Mouse (Mus musculus): ENCODE results near the gene Casp14. TPM values are rescaled to one million over a fixed set of nuclear protein-coding genes. Genes with fewer than 3 reads are reported as not detected.
"Not testable (repeated sequence)": the region's sequence is repeated elsewhere in the genome, so short reads cannot be mapped to it uniquely, and the experiment has no call there.

Casp14 gene
- polyA plus RNA-seq, 1 experiment from 2014 or later: not detected

DNA sequence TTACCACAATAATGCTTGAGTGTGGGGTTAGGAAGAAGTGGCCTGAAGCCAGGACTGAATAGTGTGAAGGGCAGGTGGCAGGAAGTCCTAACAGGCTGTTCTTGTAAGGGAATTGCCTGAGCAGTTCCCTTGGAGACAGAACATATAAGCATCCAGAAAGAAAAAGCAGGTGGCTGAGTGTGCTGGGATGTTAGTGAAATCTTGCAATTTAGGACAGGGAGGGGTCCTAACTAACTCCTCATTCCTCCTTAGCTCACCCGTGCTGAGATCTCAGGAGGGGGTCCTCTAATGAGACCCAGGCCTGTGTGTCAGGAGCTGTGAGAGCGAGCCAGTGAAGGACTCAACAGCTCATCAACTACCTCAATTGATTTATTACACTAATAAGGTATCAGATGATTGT is 5.3 kb upstream of the Casp14 start:
- no peak for ATAC-seq (ENCODE audit: low FRiP score, low read depth)
- Histone ChIP-seq H3K9me3 (no peaks in the 10 kb centered on the region), H3K4me3 (no peak overlapping the region), H3K27me3 (replicated peaks) (no peaks in the 10 kb centered on the region), H3K4me2 (replicated peaks) (no peak overlapping the region), H3K27ac (no peak overlapping the region), H3K36me3 (no peaks in the 10 kb centered on the region), H3K4me1 (no peaks in the 10 kb centered on the region), H3K9ac (no peak overlapping the region)
- WGBS: 14% methylated on average over 2 of the region's 2 CpGs

DNA sequence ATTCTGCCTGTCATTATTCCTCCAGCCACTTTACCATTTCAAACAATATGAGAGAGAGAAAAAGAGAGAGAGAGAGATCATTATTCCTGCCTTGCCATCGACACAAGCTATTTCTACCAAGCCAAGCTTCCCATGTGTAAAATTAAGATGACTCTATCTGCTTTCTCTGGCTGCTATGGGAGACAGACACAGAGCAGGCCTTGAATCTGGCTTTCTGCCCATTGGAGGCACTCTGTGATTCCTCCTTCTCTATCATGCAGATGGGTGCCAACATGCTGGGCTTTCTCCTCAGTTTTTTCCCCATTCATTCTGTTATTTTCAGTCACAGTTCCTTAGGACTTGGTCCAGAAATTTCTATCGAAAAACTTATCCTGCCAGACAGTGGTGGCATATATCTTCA is 4.6 kb upstream of the Casp14 start:
- Histone ChIP-seq H3K4me1 (no peaks in the 10 kb centered on the region), H3K36me3 (no peaks in the 10 kb centered on the region), H3K27ac (no peak overlapping the region), H3K4me3 (no peak overlapping the region), H3K9ac (no peak overlapping the region), H3K27me3 (replicated peaks) (no peaks in the 10 kb centered on the region), H3K4me2 (replicated peaks) (no peak overlapping the region), H3K9me3 (no peaks in the 10 kb centered on the region)
- ATAC-seq (ENCODE audit: low FRiP score, low read depth): no peak
- WGBS: 67% methylated on average over 2 of the region's 2 CpGs

DNA sequence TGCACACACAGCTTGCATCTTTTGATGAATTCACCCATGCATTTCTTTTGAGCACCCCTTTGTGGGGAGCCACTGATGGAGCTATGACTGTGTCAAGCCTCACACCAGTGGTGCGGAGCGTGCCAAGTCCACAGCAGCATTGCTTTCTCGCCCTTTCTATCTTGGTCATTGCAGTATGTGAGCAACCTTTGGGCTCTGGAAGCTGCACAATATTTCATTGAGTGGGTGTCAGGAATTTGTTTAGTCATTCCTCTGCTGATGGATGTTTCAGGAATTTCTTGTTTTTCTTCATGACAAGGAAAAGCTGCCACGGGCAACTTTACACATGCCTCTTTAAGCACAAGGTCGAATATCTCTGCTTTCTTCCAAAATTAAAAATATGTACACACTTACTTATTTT is 3.9 kb upstream of the Casp14 start:
- ATAC-seq (ENCODE audit: low FRiP score, low read depth): no peak
- no peak overlapping the region for H3K27ac ChIP-seq
- H3K4me3 ChIP-seq: no peak overlapping the region
- H3K9me3 ChIP-seq: no peaks in the 10 kb centered on the region
- H3K4me1 ChIP-seq: no peaks in the 10 kb centered on the region
- H3K4me2 ChIP-seq (replicated peaks): no peak overlapping the region
- no peaks in the 10 kb centered on the region for H3K36me3 ChIP-seq
- no peaks in the 10 kb centered on the region for H3K27me3 ChIP-seq (replicated peaks)
- H3K9ac ChIP-seq: no peak overlapping the region
- WGBS: 90% methylated on average over 5 of the region's 5 CpGs

DNA sequence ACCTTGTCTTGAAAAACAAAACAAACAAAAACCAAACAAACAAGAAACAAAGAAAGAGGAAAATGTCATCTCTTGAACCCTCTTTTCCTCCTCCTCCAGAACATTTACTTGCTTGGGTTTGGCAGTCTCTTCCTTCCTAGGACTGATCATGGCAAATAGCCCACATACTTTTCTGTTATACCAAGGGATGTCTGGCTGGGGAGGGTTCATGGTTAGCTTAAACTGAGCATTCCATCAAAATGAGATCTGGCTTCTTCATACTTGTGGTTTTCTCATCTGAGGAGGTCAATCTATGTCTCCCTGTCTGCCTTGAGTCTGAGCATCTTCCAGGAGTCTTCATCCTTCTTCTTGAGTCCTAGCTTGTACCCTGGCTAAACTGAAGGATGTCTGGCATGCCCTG is 1.9 kb downstream of the Casp14 start:
- Histone ChIP-seq H3K4me3 (no peak overlapping the region), H3K27ac (no peak overlapping the region), H3K9me3 (no peaks in the 10 kb centered on the region), H3K9ac (no peak overlapping the region), H3K4me1 (no peaks in the 10 kb centered on the region), H3K27me3 (replicated peaks) (no peaks in the 10 kb centered on the region), H3K4me2 (replicated peaks) (no peak overlapping the region), H3K36me3 (no peaks in the 10 kb centered on the region)
- ATAC-seq (ENCODE audit: low FRiP score, low read depth): no peak

DNA sequence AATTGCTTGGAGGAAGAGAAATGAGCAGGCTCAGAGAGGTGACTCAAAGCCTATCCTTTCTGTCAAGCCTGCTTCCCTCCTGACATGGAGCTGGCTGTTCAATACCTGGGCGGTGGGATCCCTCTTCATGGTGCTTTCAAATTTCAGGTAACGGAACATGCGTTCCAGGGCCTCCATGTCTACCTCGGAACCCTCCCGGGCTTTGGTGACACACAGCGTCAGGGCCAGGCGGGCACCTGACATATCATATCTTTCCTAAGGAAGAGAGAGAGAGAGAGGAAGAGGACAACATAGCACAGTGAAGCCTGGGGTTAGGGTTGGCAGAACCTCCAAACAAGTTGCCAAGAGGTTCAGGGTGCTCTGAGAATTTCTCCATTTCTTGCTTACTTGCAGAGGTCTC is 2.9 kb downstream of the Casp14 start:
- no peak overlapping the region for H3K4me3 ChIP-seq
- no peaks in the 10 kb centered on the region for H3K9me3 ChIP-seq
- H3K9ac ChIP-seq: no peak overlapping the region
- no peak overlapping the region for H3K4me2 ChIP-seq (replicated peaks)
- H3K4me1 ChIP-seq: no peaks in the 10 kb centered on the region
- 96% methylated on average over 7 of the region's 7 CpGs for WGBS
- H3K36me3 ChIP-seq: no peaks in the 10 kb centered on the region
- ATAC-seq (ENCODE audit: low FRiP score, low read depth): no peak
- no peak overlapping the region for H3K27ac ChIP-seq
- no peaks in the 10 kb centered on the region for H3K27me3 ChIP-seq (replicated peaks)

DNA sequence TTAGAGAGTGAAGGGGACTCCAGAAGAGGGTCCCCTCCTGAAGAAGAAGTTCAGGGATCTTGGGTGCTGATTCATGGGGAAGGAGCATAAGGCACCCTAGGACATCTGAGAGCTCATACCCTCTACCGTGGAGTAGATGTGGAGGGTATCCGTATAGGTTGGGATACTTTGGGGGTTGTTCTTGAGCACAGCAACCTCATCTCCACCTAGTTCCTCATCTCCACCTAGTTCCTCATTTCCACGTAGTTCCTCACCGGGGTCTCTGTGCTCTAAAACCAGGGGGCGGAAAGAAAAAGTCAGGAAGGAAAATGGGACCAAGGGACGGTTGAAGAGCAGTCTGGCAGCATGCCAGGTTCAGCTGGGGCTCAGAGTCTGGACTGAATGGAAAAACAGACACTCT is 4.0 kb downstream of the Casp14 start:
- Histone ChIP-seq H3K27me3 (replicated peaks) (no peaks in the 10 kb centered on the region), H3K4me1 (no peaks in the 10 kb centered on the region), H3K9ac (no peak overlapping the region), H3K36me3 (no peaks in the 10 kb centered on the region), H3K27ac (no peak overlapping the region), H3K4me2 (replicated peaks) (no peak overlapping the region), H3K4me3 (no peak overlapping the region), H3K9me3 (no peaks in the 10 kb centered on the region)
- WGBS: 84% methylated on average over 6 of the region's 6 CpGs
- ATAC-seq (ENCODE audit: low FRiP score, low read depth): no peak

DNA sequence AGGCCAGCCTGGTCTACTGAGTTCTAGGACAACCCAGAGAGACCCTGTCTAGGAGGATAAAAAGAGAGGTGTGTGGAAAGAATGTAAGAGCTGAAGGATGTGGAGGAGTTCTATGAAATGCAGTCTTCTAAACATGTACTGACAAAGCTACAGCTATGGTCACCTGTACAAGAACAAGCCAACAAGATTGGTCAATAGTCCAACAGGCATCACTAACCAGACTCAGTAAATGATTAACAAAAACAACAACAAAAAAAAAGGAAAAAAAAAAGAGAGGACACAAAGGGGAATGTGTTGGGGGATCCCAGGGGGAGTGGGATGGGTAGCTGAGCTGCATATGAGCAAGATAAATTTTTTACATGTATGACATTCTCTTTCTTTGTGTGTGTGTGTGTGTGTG is 7.4 kb downstream of the Casp14 start:
- no peaks in the 10 kb centered on the region for H3K27me3 ChIP-seq (replicated peaks)
- H3K4me3 ChIP-seq: no peak overlapping the region
- ATAC-seq (ENCODE audit: low FRiP score, low read depth): no peak
- no peaks in the 10 kb centered on the region for H3K9me3 ChIP-seq
- no peak overlapping the region for H3K27ac ChIP-seq
- no peak overlapping the region for H3K9ac ChIP-seq
- no peaks in the 10 kb centered on the region for H3K36me3 ChIP-seq
- H3K4me2 ChIP-seq (replicated peaks): no peak overlapping the region
- no peaks in the 10 kb centered on the region for H3K4me1 ChIP-seq

DNA sequence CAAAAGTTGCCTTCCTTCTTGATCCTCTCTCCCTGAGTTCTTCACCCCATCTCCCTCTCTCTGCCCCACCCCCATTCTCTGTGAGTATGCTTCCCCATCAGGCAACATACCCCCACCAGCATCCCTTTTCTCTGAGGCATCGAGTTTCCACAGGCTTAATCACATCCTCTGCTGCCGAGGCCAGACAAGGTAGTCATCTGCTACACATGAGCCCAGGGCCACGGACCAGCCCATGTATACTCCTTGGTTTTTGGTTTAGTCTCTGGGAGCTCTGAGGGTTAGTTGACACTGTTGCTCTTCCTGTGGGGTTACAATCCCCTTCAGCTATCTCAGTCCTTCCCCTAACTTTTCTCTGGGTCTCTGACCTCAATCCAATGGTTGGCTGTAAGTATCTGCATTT is 17.2 kb downstream of the Casp14 start:
- H3K4me1 ChIP-seq: no peaks in the 10 kb centered on the region
- H3K27me3 ChIP-seq (replicated peaks): no peaks in the 10 kb centered on the region
- WGBS: 56% methylated on average over 3 of the region's 3 CpGs
- H3K4me3 ChIP-seq: no peak overlapping the region
- no peak overlapping the region for H3K4me2 ChIP-seq (replicated peaks)
- no peaks in the 10 kb centered on the region for H3K9me3 ChIP-seq
- ATAC-seq (ENCODE audit: low FRiP score, low read depth): no peak
- H3K36me3 ChIP-seq: no peaks in the 10 kb centered on the region
- no peak overlapping the region for H3K9ac ChIP-seq
- H3K27ac ChIP-seq: no peak overlapping the region

DNA sequence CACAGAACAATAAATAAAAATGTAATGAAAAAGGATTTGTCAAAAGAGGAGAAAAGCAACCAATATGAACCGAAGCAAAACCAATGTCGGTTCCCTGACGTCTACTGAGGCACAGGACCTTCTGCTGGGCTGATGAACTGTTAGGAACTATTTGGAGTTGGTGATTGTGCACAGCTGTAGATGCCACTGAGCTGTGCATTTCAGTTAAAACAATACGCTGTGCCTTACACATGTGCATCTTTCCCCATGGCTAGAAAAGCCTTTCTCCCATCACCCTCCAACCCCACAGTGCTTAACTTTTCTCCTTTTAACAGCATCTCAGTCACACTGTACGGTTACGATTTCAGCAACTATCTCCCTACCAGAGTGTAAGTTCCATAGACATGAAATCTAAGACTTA is 28.1 kb downstream of the Casp14 start:
- Histone ChIP-seq H3K4me1 (no peaks in the 10 kb centered on the region), H3K36me3 (no peaks in the 10 kb centered on the region), H3K9me3 (no peaks in the 10 kb centered on the region), H3K27me3 (replicated peaks) (no peaks in the 10 kb centered on the region), H3K9ac (no peak overlapping the region), H3K4me3 (no peak overlapping the region), H3K4me2 (replicated peaks) (no peak overlapping the region), H3K27ac (no peak overlapping the region)
- 90% methylated on average over 6 of the region's 6 CpGs for WGBS
- ATAC-seq (ENCODE audit: low FRiP score, low read depth): no peak

DNA sequence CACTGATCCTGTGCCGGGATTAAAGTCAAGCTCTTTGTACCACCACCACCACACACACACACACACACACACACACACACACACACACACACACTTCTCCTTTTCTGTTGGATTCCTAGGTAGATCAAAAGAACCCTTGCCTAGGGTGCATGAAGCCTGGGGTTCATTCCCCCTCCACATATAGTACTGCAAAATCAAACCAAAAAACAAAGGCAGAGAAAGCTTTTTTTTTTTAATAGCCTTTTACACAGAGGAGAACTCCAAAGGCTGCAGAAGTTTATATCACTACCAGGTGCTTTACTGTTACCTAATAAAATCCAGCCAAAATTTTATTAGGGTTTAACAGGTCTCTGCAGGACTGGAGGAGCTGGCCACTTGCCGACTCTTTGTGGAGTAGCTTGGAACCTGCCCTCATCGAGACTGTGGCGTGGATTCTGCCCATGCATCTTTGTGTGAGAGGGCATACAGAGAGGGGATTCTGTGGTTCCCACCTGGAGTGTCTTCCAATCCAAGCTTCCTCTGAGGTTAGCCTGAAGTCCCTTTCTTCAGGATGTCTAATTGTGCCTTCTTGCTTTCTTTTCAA is 31.0 kb downstream of the Casp14 start:
- Histone ChIP-seq H3K36me3 (no peaks in the 10 kb centered on the region), H3K4me2 (replicated peaks) (no peak overlapping the region), H3K27me3 (replicated peaks) (no peaks in the 10 kb centered on the region), H3K9ac (no peak overlapping the region), H3K4me3 (no peak overlapping the region), H3K27ac (no peak overlapping the region), H3K9me3 (no peaks in the 10 kb centered on the region), H3K4me1 (no peaks in the 10 kb centered on the region)
- no peak for ATAC-seq (ENCODE audit: low FRiP score, low read depth)
- 50% methylated on average over 4 of the region's 4 CpGs for WGBS

DNA sequence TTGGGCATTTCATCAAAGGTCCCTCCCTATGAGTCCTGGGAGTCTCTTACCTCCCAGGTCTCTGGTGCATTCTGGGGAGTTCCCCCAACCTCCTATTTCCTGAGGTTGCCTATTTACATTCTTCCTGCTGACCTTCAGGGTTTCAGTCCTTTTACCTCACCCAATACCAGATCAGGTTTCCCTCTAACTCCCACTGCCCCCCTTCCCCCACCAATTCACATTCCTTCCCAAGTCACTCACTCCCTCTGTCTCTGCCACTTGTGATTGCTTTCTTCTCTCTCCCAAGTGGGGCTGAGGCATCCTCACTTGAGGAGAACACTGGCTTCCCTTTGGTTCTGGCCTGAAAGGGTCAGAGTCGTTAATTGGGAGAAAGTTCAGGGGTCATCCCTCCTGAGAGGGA is 48.0 kb downstream of the Casp14 start:
- not testable (repeated sequence) for H3K27me3 ChIP-seq (replicated peaks); H3K9ac ChIP-seq; H3K4me2 ChIP-seq (replicated peaks); H3K36me3 ChIP-seq; H3K27ac ChIP-seq; H3K4me3 ChIP-seq; H3K9me3 ChIP-seq; H3K4me1 ChIP-seq; ATAC-seq (ENCODE audit: low FRiP score, low read depth)
- WGBS: 18% methylated on average over 1 of the region's 1 CpGs

DNA sequence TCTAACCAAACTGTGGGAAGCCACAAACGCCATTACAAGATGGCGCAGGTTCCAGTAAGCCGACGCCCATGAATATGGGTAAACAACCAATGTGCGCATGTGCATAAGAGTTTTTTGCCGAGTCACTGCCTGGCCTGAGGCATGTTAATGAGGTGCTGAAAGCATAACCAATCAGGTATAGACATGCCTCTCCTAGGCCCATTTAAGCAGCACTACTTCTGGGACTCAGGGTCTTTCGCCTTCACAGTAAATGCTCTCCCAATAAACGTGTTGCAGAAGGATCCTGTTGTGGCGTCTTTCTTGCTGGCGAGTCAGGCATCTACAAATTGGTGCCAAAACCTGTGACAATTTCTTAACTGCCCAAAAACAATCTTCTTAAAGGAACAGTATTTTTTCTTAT is 51.4 kb downstream of the Casp14 start:
- H3K4me1 ChIP-seq; H3K27me3 ChIP-seq (replicated peaks); ATAC-seq (ENCODE audit: low FRiP score, low read depth); H3K27ac ChIP-seq; H3K4me3 ChIP-seq; H3K36me3 ChIP-seq; H3K9me3 ChIP-seq; H3K9ac ChIP-seq; H3K4me2 ChIP-seq (replicated peaks): not testable (repeated sequence)
- WGBS: 91% methylated on average over 10 of the region's 10 CpGs

DNA sequence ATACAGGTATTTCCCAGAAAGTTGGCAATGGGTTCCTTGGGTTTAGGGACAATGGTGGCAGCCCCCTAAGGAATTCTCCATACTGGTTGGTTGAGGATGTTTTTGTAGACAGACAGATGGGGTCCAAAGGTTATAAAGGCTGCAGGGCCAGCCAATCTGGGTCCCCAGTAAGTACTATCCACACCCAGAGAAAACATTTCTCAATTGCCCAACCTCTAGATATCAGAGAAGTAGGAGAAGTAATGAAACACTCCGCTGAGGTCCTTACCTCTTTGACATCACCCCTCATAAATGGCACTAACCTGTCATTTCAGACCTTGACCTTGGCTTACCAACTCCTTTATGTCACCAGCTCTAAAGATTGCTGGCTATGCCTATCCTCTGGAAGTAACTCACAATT is 53.5 kb downstream of the Casp14 start:
- Histone ChIP-seq H3K4me2 (replicated peaks) (no peak overlapping the region), H3K9me3 (no peaks in the 10 kb centered on the region), H3K27me3 (replicated peaks) (no peaks in the 10 kb centered on the region), H3K9ac (no peak overlapping the region), H3K36me3 (no peaks in the 10 kb centered on the region), H3K4me3 (no peak overlapping the region), H3K27ac (no peak overlapping the region), H3K4me1 (no peaks in the 10 kb centered on the region)
- 82% methylated on average over 1 of the region's 1 CpGs for WGBS
- no peak for ATAC-seq (ENCODE audit: low FRiP score, low read depth)

All from neural tube, embryonic 12.5 days (tissue).